Mouse (Mus musculus): ENCODE measurements around the gene Cdk18.

DNA sequence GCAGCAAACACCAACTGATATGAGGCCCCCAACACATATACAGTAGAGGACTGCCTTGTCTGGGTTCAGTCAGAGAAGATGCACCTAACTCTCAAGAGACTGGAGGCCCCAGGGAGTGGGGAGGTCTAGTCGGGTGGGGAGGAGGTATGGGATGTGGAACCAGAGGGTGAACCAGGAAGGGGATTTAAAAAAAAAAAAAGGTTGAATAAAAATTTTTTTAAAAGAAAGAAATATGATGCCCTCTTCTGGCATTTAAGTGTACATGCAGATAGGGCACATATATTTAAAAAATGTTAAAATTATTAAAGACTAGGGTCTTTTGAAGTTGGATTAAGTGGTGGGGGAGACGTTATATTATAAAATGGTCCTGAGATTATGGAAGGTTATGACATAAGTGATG lies 30.1 kb downstream of the Cdk18 start:
- TF ChIP-seq EP300 (IDR thresholded peaks at IDR 0.05; ENCODE audit: low read depth) = no peak
- no peak for TF ChIP-seq CTCF (IDR thresholded peaks at IDR 0.05; ENCODE audit: low read depth)
